Mouse (Mus musculus): ENCODE results near the gene Mapk1.

Mapk1 gene

DNA sequence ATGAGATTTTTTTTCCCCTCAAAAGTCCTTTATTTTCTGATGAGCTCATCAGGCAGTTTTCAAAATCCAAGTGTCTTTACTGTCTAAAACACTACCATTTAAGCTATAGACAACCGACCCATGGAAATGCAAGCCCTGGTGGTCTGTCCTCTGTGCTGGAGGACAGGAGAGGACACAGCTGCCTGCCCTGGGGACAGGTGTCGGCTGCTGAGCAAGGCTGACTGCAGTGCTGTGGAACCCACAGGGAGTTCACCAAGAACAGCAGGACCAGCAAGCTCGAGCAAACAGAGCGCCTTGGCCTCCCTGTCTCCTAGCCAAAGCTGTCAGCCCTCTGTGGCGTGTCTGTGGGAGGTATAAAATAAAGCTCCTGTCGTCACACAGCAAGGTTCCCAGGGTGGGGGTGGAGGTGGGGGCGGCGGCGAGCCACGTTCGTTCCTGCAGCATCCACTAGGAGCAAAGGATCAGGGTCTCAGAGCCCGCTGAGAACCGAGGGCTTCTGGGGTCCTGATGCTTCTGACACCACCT lies 103.5 kb downstream of the Mapk1 start:
- DNase-seq = no peak

DNA sequence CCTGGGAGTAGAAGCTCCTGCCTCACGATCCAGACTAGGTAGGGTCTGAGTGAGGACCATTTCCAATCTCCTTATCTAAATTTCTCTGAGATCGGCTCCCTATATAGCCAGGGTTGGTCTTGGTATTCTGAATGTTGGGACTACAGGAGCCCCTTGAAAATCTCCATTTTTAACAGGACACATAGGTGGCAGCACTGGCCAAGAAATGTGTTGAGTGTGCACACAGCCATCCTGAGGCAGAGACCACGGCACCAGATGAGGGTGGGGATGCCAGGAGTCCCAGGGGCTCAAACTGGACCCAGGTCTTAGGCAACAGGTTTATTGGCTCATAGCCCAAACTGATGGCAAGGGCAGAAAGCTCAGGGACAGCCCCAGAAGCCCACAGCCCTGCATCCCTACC lies 105.2 kb downstream of the Mapk1 start:
- DNase-seq = no peak

DNA sequence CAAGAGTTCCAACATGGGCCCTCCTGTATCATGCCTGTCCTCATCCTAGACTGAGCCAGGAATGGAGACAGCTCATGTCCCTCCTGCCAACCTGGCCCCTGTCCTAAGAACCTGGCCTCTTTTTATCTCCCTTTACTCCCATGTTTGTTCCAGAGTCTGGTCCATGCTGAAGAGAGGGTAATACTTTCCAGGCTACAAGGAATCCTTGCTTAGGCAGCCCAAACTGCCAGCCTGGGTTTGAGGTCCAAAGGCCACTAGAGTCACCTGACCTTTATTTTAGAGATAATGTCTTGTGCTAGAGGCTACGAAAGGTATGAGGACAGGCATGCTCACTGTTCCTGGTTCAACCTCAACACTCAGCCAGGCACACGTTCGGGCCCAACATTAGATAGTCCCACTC lies 113.8 kb downstream of the Mapk1 start:
- DNase-seq = no peak
